Mouse (Mus musculus): ENCODE measurements around the gene Gm10073. TPM values are rescaled to one million over a fixed set of nuclear protein-coding genes. Genes with fewer than 3 reads are reported as not detected.
A peak's percentile ranks its signal among the peaks of the same experiment; 100 is the strongest.
"Not testable (repeated sequence)": the region's sequence is repeated elsewhere in the genome, so short reads cannot be mapped to it uniquely, and the experiment has no call there.

The Gm10073 gene
- polyA plus RNA-seq, 1 experiment from 2014 or later, result 13.7 TPM

DNA sequence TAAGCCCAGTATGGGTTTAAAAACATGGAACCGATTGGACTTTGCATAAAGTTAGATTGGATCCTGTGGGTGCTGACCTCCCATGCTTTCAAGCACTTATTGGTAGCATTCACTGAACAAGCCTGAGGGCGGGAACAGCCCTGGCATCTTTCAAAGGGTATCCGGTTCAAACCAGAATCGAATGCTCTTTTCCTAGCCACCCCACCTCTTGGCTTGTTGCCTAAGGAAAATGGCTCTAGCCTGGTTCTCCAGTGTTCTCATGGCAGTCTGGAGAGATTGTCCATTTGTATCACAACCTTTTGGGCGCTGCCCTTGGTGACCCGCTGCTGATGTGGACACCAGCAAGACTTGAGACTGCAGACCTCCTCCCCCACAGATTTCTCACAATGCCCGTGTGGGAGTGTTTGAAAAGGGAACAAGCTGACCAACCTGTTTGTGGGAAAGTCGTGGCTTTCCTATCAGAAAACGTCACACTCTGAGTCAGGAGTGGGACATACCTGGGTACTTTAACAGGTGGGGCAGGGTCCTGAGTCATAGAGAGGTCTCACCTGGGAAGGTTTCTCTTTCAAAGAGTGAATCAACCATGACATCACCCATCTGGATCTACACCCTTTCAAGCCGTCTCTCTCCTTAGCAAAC is 42.5 kb upstream of the Gm10073 start:
- Histone ChIP-seq H3K4me1 (ENCODE audit: control insufficient read depth, insufficient read depth, low read length) (peaks cover 16% of the 10 kb centered on the region), H3K9ac (ENCODE audit: low read depth, low read length) (no peak overlapping the region), H3K4me3 (ENCODE audit: low read depth, low read length) (no peak overlapping the region), H3K9me3 (ENCODE audit: control insufficient read depth, low read length) (no peaks in the 10 kb centered on the region), H3K36me3 (ENCODE audit: control insufficient read depth, insufficient read depth, low read length) (no peaks in the 10 kb centered on the region), H3K4me2 (ENCODE audit: low read depth, low read length) (no peak overlapping the region), H3K27ac (replicated peaks; ENCODE audit: low read depth, low read length) (0 out of 2 replicates have a peak overlapping the region, but pooled peaks have one; percentile 39), H3K27me3 (replicated peaks; ENCODE audit: control insufficient read depth, insufficient read depth, low read length) (no peaks in the 10 kb centered on the region)
- ATAC-seq (ENCODE audit: low read depth), result no peak
- 65% methylated on average over 10 of the region's 10 CpGs for WGBS
- peak; percentile 40 for DNase-seq (ENCODE audit: low spot score)

DNA sequence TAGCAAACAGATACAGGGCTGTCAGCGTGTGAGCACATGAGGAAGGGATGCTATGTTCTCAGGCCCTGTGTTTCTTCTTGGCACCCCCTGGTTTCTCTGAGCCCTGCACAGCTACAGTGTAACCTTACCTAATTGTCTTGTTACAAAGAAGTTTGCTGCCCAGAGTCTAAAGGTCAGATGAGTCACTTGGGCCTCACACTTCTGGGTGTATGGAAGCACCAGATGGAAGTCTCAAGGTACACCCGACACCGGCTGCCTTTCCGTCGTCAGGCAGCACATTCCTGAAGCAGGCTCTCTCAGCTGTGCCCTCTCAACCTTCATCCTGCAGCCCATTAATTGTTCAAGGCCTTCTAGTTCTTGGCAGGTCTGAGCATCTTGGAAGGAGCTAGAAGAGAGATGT is 41.4 kb upstream of the Gm10073 start:
- Histone ChIP-seq H3K4me1 (ENCODE audit: control insufficient read depth, insufficient read depth, low read length) (peaks cover 14% of the 10 kb centered on the region), H3K9ac (ENCODE audit: low read depth, low read length) (no peak overlapping the region), H3K9me3 (ENCODE audit: control insufficient read depth, low read length) (no peaks in the 10 kb centered on the region), H3K27me3 (replicated peaks; ENCODE audit: control insufficient read depth, insufficient read depth, low read length) (no peaks in the 10 kb centered on the region), H3K4me3 (ENCODE audit: low read depth, low read length) (no peak overlapping the region), H3K36me3 (ENCODE audit: control insufficient read depth, insufficient read depth, low read length) (no peaks in the 10 kb centered on the region), H3K27ac (replicated peaks; ENCODE audit: low read depth, low read length) (no peak overlapping the region), H3K4me2 (ENCODE audit: low read depth, low read length) (no peak overlapping the region)
- DNase-seq (ENCODE audit: low spot score) (no peak), ATAC-seq (ENCODE audit: low read depth) (no peak)
- WGBS, result 30% methylated on average over 5 of the region's 5 CpGs

DNA sequence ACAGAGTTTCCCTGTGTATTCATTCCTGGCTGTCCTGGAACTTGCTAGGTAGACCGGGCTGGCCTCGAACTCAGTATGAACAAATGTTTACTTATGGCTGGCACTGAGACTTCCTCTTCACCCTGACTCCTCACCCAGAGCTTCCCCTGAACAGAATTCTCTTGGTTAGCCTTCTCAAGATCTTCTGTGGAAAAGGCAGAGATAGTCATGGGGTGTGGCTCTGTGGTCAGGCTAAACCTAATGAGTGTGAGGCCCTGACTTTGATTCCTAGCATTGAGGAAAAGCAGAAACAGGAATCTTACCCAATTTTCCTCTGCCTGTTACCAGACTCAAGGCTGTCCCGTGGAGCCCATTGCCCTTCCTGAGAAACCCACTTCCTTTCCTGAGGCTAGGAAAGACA is 38.8 kb upstream of the Gm10073 start:
- 47% methylated on average over 3 of the region's 3 CpGs for WGBS
- Histone ChIP-seq H3K4me1 (ENCODE audit: control insufficient read depth, insufficient read depth, low read length) (peaks cover 5% of the 10 kb centered on the region; the same call in 1 of the 2 replicates), H3K4me3 (ENCODE audit: low read depth, low read length) (no peak overlapping the region), H3K9ac (ENCODE audit: low read depth, low read length) (no peak overlapping the region), H3K36me3 (ENCODE audit: control insufficient read depth, insufficient read depth, low read length) (no peaks in the 10 kb centered on the region), H3K27ac (replicated peaks; ENCODE audit: low read depth, low read length) (peak overlapping the region; percentile 40; the same call in 1 of the 2 replicates), H3K4me2 (ENCODE audit: low read depth, low read length) (no peak overlapping the region), H3K9me3 (ENCODE audit: control insufficient read depth, low read length) (no peaks in the 10 kb centered on the region), H3K27me3 (replicated peaks; ENCODE audit: control insufficient read depth, insufficient read depth, low read length) (no peaks in the 10 kb centered on the region)
- no peak for DNase-seq (ENCODE audit: low spot score)
- no peak for ATAC-seq (ENCODE audit: low read depth)

DNA sequence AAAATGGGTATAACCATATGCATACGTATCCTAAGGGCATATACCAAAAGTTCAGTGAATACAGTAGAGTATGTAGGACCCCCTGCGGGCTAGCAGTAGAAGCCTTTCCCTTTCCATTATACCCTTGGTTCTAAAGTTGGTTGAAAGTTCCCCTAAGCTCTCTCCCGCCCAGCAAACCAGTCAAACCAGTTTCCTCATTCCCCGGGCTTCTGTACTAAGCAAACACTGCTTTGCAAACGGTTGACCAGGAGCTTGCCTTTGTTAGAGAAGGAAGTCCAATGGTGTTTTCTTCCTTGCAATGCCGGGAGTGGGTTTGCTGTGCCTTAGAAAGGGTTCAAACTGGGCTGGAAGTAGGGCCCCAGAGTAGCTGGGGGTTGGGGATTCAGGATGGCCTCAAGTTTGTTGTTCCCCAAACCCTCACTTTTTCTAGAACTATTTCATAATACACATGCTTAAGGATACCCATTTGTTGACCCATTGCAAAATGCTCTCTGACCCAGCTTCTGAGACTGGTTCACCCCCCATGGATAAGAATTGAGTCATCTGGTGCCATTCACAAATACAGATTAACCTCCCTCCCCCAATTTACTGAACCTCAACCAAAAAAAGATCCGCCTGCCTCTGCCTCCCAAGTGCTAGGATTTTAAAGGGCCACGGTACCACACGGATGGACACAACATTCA is 37.8 kb upstream of the Gm10073 start:
- no peak overlapping the region for H3K4me2 ChIP-seq (ENCODE audit: low read depth, low read length)
- H3K36me3 ChIP-seq (ENCODE audit: control insufficient read depth, insufficient read depth, low read length), result no peaks in the 10 kb centered on the region
- no peak overlapping the region for H3K27ac ChIP-seq (replicated peaks; ENCODE audit: low read depth, low read length)
- DNase-seq (ENCODE audit: low spot score) (peak; percentile 80), ATAC-seq (ENCODE audit: low read depth) (0 out of 2 replicates have a peak, but pooled peaks have one; percentile 46)
- H3K4me3 ChIP-seq (ENCODE audit: low read depth, low read length), result no peak overlapping the region
- no peaks in the 10 kb centered on the region for H3K4me1 ChIP-seq (ENCODE audit: control insufficient read depth, insufficient read depth, low read length)
- 57% methylated on average over 9 of the region's 9 CpGs for WGBS
- peaks cover 6% of the 10 kb centered on the region for H3K27me3 ChIP-seq (replicated peaks; ENCODE audit: control insufficient read depth, insufficient read depth, low read length)
- no peaks in the 10 kb centered on the region for H3K9me3 ChIP-seq (ENCODE audit: control insufficient read depth, low read length)
- no peak overlapping the region for H3K9ac ChIP-seq (ENCODE audit: low read depth, low read length)

DNA sequence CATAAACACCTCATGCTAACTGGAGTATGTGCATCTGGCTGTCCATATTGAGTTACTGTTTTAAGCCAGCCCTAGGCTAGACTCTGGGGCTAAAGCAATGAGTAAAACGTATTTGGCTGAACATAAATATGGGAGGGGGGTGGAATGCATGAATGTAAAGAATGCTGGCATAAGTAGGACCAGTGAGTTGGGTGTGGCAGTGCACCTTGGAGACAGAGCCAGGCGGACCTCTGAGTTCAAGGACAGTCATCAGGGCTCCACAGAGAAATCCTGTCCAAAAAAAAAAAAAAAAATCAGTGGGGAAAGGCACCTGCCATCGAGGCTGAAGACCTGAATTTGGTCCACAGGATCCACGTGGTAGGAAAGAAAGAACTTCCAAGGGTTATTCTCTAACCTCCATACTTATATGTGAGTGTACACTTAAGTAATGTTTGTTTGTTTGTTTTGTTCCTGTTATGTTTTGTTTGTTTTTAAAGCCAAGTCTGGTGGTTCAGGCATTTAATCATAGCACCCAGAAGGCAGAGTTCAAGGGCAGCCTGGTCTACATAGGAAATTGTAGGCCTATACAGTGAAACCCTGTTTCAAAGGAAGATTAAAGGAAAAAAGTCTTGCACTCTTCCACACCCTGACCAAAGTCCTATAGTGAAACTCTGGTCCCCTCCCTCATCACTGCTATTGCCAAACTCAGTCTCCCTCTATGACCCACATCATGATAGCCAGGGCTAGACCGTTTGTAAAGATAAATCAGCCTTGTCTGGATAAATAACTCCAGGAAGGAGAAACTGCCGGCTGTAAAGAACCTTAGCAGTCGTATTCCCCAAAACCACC is 36.0 kb upstream of the Gm10073 start:
- no peaks in the 10 kb centered on the region for H3K36me3 ChIP-seq (ENCODE audit: control insufficient read depth, insufficient read depth, low read length)
- H3K27me3 ChIP-seq (replicated peaks; ENCODE audit: control insufficient read depth, insufficient read depth, low read length), result peaks cover 23% of the 10 kb centered on the region
- no peak overlapping the region for H3K4me2 ChIP-seq (ENCODE audit: low read depth, low read length)
- 68% methylated on average over 7 of the region's 7 CpGs for WGBS
- H3K9me3 ChIP-seq (ENCODE audit: control insufficient read depth, low read length), result no peaks in the 10 kb centered on the region
- no peak overlapping the region for H3K4me3 ChIP-seq (ENCODE audit: low read depth, low read length)
- H3K9ac ChIP-seq (ENCODE audit: low read depth, low read length), result no peak overlapping the region
- H3K4me1 ChIP-seq (ENCODE audit: control insufficient read depth, insufficient read depth, low read length), result no peaks in the 10 kb centered on the region
- DNase-seq (ENCODE audit: low spot score), result no peak
- ATAC-seq (ENCODE audit: low read depth), result no peak
- no peak overlapping the region for H3K27ac ChIP-seq (replicated peaks; ENCODE audit: low read depth, low read length)

DNA sequence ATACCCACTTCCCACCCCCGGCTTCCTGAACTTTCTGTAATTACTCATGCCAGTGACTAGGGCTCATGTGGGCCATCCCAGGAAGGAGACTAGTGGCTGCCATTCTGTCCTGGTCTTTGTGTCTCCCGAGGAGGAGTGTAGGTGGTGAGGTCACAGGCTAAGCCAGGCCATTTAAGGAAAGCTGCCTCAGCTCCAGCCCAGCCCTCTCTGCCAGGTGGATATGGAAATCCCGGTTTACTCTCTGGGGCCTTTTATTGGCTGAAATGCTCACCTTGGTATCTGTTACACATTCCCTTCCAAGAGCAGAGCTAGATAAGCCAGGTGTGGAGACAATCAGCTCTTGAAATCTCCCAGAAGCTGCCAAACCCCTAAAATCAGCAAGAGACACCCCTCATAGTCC is 35.2 kb upstream of the Gm10073 start:
- WGBS, result 48% methylated on average over 3 of the region's 3 CpGs
- H3K4me1 ChIP-seq (ENCODE audit: control insufficient read depth, insufficient read depth, low read length), result peaks cover 5% of the 10 kb centered on the region; the same call in 1 of the 2 replicates
- ATAC-seq (ENCODE audit: low read depth), result peak; percentile 27; the same call in 1 of the 2 replicates

DNA sequence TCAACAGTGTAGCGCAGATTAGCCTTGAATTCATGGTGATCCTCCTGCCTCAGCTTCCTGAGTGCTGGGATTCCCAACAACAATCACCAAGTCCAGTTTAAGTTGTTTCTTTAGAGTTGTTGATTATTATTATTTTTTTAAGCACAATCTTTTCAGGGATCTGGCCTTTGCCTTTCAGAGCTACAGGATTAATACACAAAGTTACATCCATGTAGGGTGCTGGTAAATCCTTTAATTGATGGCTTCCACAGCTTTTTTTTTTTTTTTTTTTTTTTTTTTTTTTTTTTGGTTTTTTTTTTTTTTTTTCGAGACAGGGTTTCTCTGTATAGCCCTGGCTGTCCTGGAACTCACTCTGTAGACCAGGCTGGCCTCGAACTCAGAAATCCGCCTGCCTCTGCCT is 34.5 kb upstream of the Gm10073 start:
- H3K4me2 ChIP-seq (ENCODE audit: low read depth, low read length); H3K4me3 ChIP-seq (ENCODE audit: low read depth, low read length); H3K9me3 ChIP-seq (ENCODE audit: control insufficient read depth, low read length); H3K36me3 ChIP-seq (ENCODE audit: control insufficient read depth, insufficient read depth, low read length); H3K27ac ChIP-seq (replicated peaks; ENCODE audit: low read depth, low read length); DNase-seq (ENCODE audit: low spot score); H3K9ac ChIP-seq (ENCODE audit: low read depth, low read length); H3K4me1 ChIP-seq (ENCODE audit: control insufficient read depth, insufficient read depth, low read length); ATAC-seq (ENCODE audit: low read depth): not testable (repeated sequence)
- H3K27me3 ChIP-seq (replicated peaks; ENCODE audit: control insufficient read depth, insufficient read depth, low read length), result peaks cover 38% of the 10 kb centered on the region
- 96% methylated on average over 2 of the region's 4 CpGs for WGBS

More for the DNA sequence above, 35.2 kb upstream of the Gm10073 start:
- Histone ChIP-seq H3K36me3 (ENCODE audit: control insufficient read depth, insufficient read depth, low read length) (no peaks in the 10 kb centered on the region), H3K4me2 (ENCODE audit: low read depth, low read length) (no peak overlapping the region), H3K27me3 (replicated peaks; ENCODE audit: control insufficient read depth, insufficient read depth, low read length) (peaks cover 32% of the 10 kb centered on the region), H3K27ac (replicated peaks; ENCODE audit: low read depth, low read length) (no peak overlapping the region), H3K9ac (ENCODE audit: low read depth, low read length) (no peak overlapping the region), H3K4me3 (ENCODE audit: low read depth, low read length) (no peak overlapping the region), H3K9me3 (ENCODE audit: control insufficient read depth, low read length) (no peaks in the 10 kb centered on the region)
- DNase-seq (ENCODE audit: low spot score), result peak; percentile 56

DNA sequence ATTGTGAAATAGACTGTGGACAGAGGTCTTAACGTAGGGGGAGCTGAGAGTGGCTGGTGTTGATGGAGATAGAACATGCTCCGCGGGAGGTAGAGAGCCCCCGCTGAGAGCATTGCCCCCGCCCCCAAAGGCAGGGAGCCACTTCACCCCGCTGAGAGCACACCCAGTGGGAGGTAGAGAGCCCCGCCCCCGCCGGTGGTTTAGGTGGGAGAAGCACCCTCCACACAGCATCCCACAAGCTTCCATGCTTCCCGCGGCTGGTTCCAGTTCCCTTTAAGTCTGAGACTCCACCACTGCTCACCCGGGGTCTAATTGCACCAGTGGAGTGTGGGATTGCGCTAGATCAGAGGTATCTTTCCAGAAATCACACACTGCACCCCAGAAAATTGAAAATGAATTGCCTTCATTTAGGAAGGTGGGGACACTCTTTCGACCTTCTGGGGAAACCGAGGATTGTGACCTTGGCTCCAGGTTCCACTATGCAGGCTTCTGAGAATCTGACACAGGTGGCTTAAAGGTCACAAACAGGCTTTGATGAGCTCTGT is 33.4 kb upstream of the Gm10073 start:
- no peaks in the 10 kb centered on the region for H3K9me3 ChIP-seq (ENCODE audit: control insufficient read depth, low read length)
- H3K9ac ChIP-seq (ENCODE audit: low read depth, low read length), result no peak overlapping the region
- ATAC-seq (ENCODE audit: low read depth) (no peak), DNase-seq (ENCODE audit: low spot score) (no peak)
- H3K36me3 ChIP-seq (ENCODE audit: control insufficient read depth, insufficient read depth, low read length), result no peaks in the 10 kb centered on the region
- peaks cover 49% of the 10 kb centered on the region for H3K27me3 ChIP-seq (replicated peaks; ENCODE audit: control insufficient read depth, insufficient read depth, low read length)
- WGBS, result 30% methylated on average over 15 of the region's 15 CpGs
- H3K4me2 ChIP-seq (ENCODE audit: low read depth, low read length), result no peak overlapping the region
- peaks cover 5% of the 10 kb centered on the region; the same call in 1 of the 2 replicates for H3K4me1 ChIP-seq (ENCODE audit: control insufficient read depth, insufficient read depth, low read length)
- H3K27ac ChIP-seq (replicated peaks; ENCODE audit: low read depth, low read length), result no peak overlapping the region
- no peak overlapping the region for H3K4me3 ChIP-seq (ENCODE audit: low read depth, low read length)

Data from embryonic facial prominence, embryonic 14.5 days (tissue).